Mouse (Mus musculus) heart, postnatal 0 days (tissue): ENCODE data around the gene Chmp2b.

Experiments used
- CTCF ChIP-seq: IDR thresholded peaks from 2 replicates; pipeline ENCODE4 v1.5.1; 2016; ENCODE audit warnings: antibody characterized with exemption, control low read depth, low read depth
- EP300 ChIP-seq: IDR thresholded peaks from 2 replicates; pipeline ENCODE4 v1.6.1; 2016; ENCODE audit warnings: antibody characterized with exemption, low read depth

DNA sequence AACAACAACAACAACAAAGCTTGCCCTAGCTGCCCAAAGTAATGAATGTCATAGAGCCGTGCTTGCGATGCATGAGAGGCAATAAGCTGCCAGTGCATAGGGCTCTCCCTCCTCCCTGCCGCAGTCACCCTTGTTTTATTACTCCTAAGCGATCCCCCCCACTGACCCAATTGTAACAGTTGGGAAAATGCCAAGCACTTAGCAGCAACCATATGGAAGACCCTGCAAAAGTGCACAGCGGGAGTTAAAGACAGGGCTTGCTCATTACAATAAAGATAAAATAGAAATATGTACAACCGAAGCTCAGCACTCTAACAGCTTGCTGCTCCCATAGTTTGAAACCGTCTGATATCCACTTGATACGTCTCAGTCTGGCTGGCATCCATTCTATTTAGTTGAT is 1.8 kb upstream of the Chmp2b start:
- TF ChIP-seq EP300: no peak
- no peak for TF ChIP-seq CTCF
